Mouse (Mus musculus) thymus, postnatal 10 days (tissue): Measurements from ENCODE around the gene Rorb.

Experiments used
- DNase-seq, 2 experiments: peaks; one replicate each; pipeline ENCODE4 v3.0.0; 2021; ENCODE audit warnings: low spot score in 2 of 2

Rorb gene

DNA sequence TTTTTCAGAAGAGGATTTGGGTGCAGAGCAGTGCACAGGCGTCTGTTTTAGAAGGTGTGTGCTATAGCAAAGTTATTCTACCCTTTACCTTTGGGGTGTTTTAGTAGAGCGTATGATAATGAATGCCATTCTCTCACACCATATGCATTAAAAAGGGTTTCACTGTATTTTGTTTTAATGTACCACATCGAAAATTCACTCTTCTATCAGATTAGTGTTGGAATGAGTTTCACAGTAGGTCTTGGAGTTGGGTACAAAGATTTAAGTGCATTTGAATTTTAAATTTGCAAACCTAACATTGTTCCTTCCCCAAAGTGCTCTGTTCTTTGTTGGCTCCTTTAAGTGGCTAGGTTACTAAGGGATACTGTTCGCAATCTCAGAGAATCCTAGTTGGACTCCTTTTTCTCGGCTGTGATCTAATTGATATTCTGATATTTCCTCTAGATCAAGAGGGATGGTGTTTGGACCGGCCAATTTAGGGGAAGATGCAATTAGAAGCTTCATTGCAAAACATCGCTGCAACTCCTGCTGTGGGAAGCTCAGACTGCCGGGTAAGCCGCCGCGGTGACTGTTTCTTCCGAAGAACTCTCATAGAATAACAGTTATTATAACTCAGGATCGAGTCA is 222.4 kb downstream of the Rorb start:
- no peak for DNase-seq

DNA sequence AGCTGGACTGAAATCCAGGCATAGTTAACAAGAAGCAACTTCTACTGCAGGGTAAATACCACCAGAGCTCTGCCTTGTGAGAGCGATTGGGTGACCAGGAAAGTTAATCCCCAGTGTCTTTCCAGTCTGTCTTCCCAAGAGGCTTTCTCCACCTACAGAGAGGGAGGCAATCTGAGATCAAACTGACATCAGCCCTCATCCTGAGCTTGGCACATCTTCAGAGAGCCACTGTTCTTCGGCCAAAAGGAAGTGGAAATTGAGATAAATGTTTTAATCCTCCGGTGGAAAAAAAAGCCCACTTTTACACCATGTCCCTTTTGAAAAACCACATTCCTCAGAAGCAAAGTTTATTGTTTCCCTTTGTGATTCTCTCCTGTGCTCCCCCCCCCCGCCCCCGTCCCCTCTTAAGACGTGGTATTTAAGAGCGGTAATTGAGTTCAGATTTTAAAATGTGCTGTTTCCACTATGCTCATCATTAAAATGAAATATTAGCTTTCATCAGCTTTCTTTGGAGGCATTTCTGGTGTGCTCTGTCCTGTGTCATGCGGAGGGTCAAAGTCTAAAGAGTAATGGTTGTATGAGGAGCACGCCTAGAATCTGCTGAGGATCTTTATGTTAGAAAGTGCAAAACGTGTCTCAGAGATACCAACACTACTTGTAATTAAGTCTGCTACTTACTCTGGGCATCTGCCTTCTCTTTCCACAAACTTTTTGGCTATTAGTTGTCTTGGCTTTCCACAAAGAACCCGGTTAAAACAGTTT is 223.2 kb downstream of the Rorb start:
- DNase-seq = no peak

DNA sequence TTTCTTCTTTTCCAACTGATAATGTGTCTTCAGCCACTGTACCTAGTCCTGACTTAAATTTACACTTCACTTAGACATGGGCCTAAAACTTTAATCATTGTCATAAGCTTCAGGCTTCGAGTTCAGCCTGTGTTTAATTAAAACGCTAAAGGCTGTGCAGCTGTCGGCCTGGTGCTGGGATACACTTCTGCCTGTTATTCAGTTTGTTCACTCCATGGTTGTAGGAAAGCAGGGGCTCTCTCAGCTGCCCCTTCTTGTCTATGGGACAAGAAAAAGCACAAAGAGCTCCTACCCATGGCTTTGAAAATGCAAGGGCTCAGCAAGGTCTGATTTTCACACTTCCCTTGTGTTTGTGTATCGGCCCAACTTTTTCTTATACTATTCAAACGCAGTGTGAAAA is 229.8 kb downstream of the Rorb start:
- DNase-seq = no peak
